Mouse (Mus musculus): ENCODE measurements around the gene Xirp1. TPM values are rescaled to one million over a fixed set of nuclear protein-coding genes. Genes with fewer than 3 reads are reported as not detected.

Xirp1 gene
- total RNA-seq, 2 experiments from 2014 or later, result not detected

DNA sequence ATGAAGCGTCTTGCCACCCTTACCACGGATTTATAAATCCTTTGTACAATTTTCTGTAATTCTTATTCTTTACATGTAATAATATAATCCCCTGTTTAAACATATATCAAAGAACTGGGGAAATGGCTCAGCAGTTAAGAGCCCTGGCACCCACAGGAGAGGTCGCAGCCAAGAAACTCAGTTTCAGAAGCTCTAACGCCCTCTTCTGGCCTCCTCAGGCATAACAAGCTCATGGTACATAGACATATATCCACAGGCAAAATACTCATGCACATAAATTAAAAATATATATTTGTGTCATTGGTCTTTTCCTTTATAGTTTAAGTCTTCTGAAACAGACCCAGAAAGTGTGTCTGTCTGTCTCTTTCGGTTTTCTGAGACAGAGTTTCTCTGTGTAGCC is 48.8 kb downstream of the Xirp1 start:
- ATAC-seq (replicated peaks; ENCODE audit: poor library complexity, severe bottlenecking), result no peak

DNA sequence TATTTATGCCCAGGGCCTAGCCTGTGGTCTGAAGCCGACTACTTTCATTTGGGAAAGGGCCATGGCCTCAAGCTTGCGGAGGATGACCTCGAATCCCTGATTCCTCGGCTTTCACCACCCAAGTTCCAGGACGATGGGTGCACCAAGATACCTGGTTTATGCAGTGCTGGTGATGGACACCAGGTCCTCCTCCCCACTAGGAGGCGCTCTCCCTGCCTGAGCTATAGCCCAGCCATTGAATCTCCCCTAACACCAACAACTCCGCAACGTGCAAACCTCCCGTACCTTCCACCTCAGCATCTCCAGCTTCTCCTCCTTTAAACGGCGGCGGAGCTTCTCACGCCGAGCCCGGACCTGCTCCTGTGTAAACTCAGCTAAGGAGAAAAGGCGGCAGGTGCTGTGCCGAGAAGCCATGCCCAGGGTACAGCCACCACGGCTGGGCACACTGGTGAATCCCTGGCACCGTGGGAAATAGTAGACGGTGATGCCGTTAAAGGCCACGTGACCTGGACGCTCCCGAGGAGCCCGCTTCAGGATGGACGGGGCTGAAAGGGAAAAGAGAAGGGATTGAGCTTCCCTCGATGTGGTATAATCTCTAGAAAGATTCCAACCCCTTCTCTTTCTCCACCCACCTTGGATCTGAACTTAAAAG is 49.4 kb downstream of the Xirp1 start:
- no peak for ATAC-seq (replicated peaks; ENCODE audit: poor library complexity, severe bottlenecking)

DNA sequence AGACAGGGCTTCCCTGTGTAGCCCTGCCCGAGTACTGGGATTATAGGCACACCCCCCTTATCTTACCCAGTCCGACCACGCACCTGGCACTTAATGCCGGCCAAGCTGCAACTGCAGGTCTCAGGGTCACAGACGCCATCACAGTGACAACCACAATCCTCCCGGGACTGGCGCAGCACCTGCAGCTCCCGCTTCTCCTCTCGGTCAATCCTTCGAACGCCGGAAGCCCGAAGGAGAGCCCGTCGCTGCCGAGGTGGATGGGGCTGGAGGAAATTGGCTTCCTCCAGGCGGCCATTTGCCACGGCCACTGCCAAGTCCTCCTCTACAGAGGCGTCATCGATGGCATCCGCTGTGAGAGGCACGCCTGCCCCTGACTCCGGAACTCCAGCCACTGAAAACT is 50.1 kb downstream of the Xirp1 start:
- ATAC-seq (replicated peaks; ENCODE audit: poor library complexity, severe bottlenecking), result no peak

DNA sequence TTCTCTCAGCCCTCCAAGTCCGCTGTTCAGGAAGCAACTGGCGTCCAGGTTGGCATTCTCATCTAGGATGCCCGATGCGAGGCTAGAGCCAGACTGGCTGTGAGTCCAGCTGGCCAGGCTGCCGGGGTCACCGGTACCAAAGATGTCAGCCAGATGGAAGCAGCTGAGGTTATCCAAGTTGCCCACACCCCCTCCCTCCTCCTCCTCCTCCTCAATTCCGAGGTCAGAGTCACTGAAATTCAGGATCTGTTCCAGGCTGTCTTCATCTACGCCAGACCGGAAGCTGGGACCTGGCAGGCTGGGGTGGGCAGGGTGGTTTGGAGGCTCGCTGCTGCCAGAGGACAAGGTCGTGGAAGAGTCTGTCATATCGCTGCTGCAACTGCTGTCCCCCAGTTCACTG is 50.8 kb downstream of the Xirp1 start:
- ATAC-seq (replicated peaks; ENCODE audit: poor library complexity, severe bottlenecking), result no peak

GRCm38 (mm10) chr9:119972166-119972565 is 51.2 kb downstream of the Xirp1 start:
- ATAC-seq (replicated peaks; ENCODE audit: poor library complexity, severe bottlenecking), result no peak

DNA sequence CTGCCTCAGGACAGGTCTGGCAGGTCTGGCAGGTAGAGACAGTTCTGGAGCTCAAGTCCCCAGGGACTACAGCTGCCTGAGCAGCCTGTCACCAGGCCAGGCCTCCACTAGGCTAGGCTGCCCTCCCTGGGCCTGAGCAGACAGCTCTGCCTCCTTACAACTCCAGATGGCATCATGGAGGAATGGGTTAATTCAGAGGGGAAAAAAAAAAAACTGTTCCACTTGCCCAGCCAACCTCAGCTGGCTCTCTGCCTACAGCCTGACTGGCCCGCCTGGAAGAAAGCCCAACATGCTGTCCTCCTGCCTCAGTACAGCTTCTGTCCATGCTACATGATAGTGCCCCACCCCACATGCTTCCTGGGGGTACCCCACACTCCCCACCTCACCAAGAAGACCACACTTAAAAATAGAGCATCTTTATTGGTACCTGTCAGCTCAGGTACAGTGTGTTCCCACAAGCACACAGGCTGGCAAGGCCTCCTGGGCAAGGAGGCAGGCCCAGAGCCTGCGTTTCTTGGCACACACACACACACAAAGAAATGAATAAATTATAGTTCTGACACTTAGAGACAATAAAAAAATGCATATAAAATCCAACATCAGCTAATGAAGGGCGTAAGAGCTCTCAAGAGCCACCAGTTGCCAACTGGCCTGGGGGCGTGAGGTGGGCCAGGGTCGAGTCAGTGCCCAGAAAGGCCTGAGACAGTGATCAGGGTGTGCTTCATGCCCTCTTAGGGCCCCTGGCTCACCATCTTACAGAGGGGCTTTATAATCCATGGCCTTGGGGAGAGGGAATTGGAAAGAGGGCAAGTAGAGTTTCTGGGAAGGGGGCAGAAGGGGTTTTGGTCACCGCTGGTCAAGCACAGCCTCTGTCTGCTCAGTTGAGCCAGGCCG is 52.4 kb downstream of the Xirp1 start:
- ATAC-seq (replicated peaks; ENCODE audit: poor library complexity, severe bottlenecking), result no peak

DNA sequence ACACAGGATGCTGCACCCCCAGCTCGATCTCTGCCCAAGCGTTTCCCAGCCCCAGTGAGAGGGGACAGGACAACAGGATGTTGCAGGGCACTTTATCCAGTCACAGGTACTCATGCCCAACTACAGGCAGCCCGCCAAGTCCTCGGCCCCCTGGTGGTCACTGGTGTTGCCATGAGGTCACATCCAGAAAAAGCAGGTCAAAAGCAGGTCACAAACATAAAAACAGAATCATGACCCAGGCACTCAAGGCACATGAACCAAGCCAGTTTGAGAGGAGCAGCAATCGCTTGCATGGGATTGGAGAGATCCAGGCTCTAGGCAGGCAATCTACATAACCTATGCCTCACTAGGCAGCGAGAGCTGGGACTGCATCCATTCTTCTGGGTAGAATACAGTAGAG is 53.2 kb downstream of the Xirp1 start:
- ATAC-seq (replicated peaks; ENCODE audit: poor library complexity, severe bottlenecking), result peak; percentile 52; the same call in 1 of the 2 replicates

DNA sequence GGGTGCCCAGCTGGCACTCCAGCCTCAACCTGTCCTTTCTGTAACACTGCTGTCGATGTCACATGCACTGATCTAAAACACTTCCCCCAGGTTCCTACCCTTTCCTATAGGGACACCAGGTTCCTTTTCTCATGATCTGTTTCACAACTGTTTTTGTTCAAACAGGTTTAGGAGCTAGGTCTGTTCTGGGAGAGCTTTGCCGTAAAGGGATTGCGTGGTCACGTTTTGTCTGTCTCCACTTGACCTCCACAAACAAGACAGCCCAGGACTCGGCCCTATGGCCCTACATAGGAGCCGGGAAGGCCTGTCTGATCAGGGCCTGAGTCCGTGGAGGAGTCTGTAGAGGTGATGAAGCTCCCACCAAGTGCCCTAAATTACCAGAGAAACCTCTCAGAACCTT is 53.6 kb downstream of the Xirp1 start:
- no peak for ATAC-seq (replicated peaks; ENCODE audit: poor library complexity, severe bottlenecking)

DNA sequence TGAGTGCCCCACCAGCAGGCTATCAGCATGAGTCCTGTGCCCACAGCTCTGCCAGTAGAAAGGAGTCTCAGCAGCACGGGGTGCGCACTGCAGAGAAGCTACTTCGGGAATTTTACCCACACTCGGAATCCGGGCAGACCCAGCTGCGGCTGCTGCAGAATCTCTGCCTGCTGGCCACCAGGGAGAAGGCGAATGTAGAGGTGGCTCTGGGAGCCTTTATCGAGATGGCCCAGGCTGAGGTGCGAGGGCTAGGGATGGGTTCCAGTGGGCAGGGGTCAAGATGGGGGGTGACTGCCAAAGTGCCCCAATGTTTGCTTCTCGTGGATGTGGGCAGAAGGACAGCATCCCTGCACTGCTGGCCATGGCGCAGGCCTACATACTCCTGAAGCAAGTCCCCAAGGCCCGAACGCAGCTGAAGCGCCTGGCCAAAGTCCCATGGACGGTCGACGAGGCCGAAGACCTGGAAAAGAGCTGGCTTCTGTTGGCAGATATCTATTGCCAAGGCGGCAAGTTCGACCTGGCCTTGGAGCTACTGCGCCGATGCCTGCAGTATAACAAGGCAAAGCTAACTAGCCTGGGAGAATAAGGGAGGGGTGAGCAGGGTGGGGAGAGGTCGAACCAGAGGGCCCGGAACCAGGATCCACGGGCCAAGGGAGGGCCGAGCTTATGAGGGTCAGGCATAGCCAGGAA is 57.0 kb downstream of the Xirp1 start:
- ATAC-seq (replicated peaks; ENCODE audit: poor library complexity, severe bottlenecking), result no peak

- ATAC-seq (replicated peaks; ENCODE audit: poor library complexity, severe bottlenecking), result no peak
Measured at GRCm38 (mm10) chr9:119965186-119965585, 58.2 kb downstream of the Xirp1 start.

- no peak for ATAC-seq (replicated peaks; ENCODE audit: poor library complexity, severe bottlenecking)
Measured at GRCm38 (mm10) chr9:119964206-119964605, 59.2 kb downstream of the Xirp1 start.

Other genes with a start within 250 kb of the Xirp1 start
- gene Scn11a, start 198.1 kb downstream of the Xirp1 start, total RNA-seq (2014; fragmentation: Nextera tagmentation), result not detected in 2 replicates
- gene Scn11a, start 198.1 kb downstream of the Xirp1 start, total RNA-seq (2017), result not detected in 2 replicates
- gene Wdr48, start 128.7 kb downstream of the Xirp1 start, total RNA-seq (2014; fragmentation: Nextera tagmentation), result 61.9 and 74.0 TPM in 2 replicates
- 60.7 and 73.0 TPM in 2 replicates for gene Wdr48, start 128.7 kb downstream of the Xirp1 start, total RNA-seq (2017)
- gene Gorasp1, start 86.0 kb downstream of the Xirp1 start, total RNA-seq (2014; fragmentation: Nextera tagmentation), result 8.0 and 9.4 TPM in 2 replicates
- gene Gorasp1, start 86.0 kb downstream of the Xirp1 start, total RNA-seq (2017), result 4.8 and 9.5 TPM in 2 replicates
- 2.4 and 2.8 TPM in 2 replicates for gene Ttc21a, start 86.0 kb downstream of the Xirp1 start, total RNA-seq (2014; fragmentation: Nextera tagmentation)
- gene Ttc21a, start 86.0 kb downstream of the Xirp1 start, total RNA-seq (2017), result 3.3 and 3.6 TPM in 2 replicates
- 1.3 and 8.5 TPM in 2 replicates for gene Csrnp1, start 38.9 kb downstream of the Xirp1 start, total RNA-seq (2014; fragmentation: Nextera tagmentation)
- 8.8 and 16.9 TPM in 2 replicates for gene Csrnp1, start 38.9 kb downstream of the Xirp1 start, total RNA-seq (2017)
- gene Cx3cr1, start 46.3 kb upstream of the Xirp1 start, total RNA-seq (2014; fragmentation: Nextera tagmentation), result 8.9 and 10.5 TPM in 2 replicates
- 10.5 and 11.3 TPM in 2 replicates for gene Cx3cr1, start 46.3 kb upstream of the Xirp1 start, total RNA-seq (2017)
- not detected in 2 replicates for gene Ccr8, start 68.5 kb upstream of the Xirp1 start, total RNA-seq (2014; fragmentation: Nextera tagmentation)
- gene Ccr8, start 68.5 kb upstream of the Xirp1 start, total RNA-seq (2017), result not detected in 2 replicates
- gene Slc25a38, start 86.8 kb upstream of the Xirp1 start, total RNA-seq (2014; fragmentation: Nextera tagmentation), result 10.7 and 14.5 TPM in 2 replicates
- gene Slc25a38, start 86.8 kb upstream of the Xirp1 start, total RNA-seq (2017), result 11.5 and 15.1 TPM in 2 replicates
- gene Rpsa, start 104.1 kb upstream of the Xirp1 start, total RNA-seq (2014; fragmentation: Nextera tagmentation), result 2,951 and 3,504 TPM in 2 replicates
- gene Rpsa, start 104.1 kb upstream of the Xirp1 start, total RNA-seq (2017), result 3,677 and 4,904 TPM in 2 replicates
- gene Mobp, start 126.1 kb upstream of the Xirp1 start, total RNA-seq (2014; fragmentation: Nextera tagmentation), result not detected in 2 replicates
- not detected in 2 replicates for gene Mobp, start 126.1 kb upstream of the Xirp1 start, total RNA-seq (2017)